Mouse (Mus musculus): ENCODE results near the gene Dnase1l3. TPM values are rescaled to one million over a fixed set of nuclear protein-coding genes. Genes with fewer than 3 reads are reported as not detected.

Gene Dnase1l3
- total RNA-seq, 1 experiment from 2014 or later: 2.6 TPM

GRCm38 (mm10) chr14:7975177-7975576 lies 19.2 kb downstream of the Dnase1l3 start:
- DNase-seq: no peak

- no peak for DNase-seq
These were observed 19.7 kb downstream of the Dnase1l3 start for GRCm38 (mm10) chr14:7974643-7975042.

DNA sequence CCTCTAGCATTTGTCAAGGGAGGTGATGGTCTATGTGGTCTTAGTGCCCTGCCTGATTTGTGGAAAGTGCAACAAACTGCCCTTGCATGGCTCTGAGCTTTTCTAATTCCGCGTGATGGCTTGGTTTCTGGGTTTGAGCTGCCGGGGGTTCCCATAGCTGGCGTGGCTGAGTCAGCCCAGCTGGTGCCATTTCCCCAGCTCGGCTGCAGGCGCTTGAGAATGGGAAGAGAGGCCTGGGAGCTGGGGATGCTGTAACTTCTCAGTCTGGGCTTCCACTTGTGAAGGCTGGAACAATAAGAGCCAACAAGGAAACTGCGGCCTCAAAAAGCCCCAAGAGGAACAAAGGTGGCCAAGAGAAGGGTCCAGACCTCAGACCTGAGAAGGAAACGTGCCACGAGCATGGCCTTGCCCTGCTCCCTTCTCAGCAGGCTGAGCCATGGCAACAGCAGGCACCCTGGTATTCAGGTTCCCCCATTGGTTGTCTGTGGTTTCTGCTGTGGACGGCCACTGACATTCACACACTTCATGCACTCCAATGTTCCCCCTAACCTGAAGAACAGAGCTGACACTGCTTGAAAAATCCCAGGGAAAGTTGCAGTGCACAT lies 22.4 kb downstream of the Dnase1l3 start:
- peak; percentile 1 for DNase-seq

GRCm38 (mm10) chr14:7964219-7964889 lies 30.0 kb downstream of the Dnase1l3 start:
- peak; percentile 78 for DNase-seq

- peak; percentile 1 for DNase-seq
These were observed 31.2 kb downstream of the Dnase1l3 start for GRCm38 (mm10) chr14:7963160-7963559.

DNA sequence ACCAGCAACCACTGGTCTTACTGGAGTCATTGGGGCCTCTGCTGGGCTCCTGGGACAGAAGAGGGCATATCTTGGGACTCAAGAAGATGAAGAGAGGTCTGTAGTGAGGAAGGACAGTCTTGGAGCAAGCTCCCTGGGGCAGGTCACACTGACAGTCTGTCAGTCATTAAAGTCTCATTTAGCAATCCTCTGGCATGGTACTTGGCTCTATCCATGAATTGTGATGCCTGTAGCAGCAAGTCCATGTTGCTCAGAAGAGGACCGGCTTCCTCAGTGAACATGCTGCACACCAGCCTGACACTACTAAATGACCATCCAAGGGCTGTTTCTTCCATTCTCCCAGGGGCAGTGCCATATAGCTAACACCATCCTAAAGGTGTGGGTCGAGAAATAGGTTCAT lies 31.7 kb downstream of the Dnase1l3 start:
- DNase-seq: peak; percentile 1

DNA sequence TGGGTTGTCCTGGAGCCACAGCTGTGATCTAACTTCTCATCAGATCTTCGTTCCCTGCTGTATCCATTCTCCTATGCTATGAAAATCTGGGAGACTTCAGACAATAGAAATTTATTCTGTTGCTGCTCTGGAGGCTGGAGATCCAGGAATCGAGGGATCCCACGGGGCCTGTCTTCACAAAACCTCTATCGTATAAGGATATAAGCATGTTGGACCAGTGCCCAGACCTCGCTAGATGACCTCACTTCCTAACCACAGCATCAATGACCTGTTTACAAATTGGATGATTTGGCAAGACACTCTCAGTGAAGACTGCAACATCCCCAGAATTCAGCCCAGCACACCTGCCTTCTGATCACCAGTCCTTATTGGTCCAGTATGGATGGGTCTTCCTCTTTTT lies 32.7 kb downstream of the Dnase1l3 start:
- peak; percentile 43 for DNase-seq

- DNase-seq: peak; percentile 30
These were observed 33.8 kb downstream of the Dnase1l3 start for GRCm38 (mm10) chr14:7960616-7961015.

GRCm38 (mm10) chr14:7957049-7957448 lies 37.3 kb downstream of the Dnase1l3 start, which contains the start of gene Gm45521:
Gene Gm45521 (plus strand): TSS chr14:7957288.
- no peak for DNase-seq

- no peak for DNase-seq
These were observed 37.9 kb downstream of the Dnase1l3 start for GRCm38 (mm10) chr14:7956427-7956826.

DNA sequence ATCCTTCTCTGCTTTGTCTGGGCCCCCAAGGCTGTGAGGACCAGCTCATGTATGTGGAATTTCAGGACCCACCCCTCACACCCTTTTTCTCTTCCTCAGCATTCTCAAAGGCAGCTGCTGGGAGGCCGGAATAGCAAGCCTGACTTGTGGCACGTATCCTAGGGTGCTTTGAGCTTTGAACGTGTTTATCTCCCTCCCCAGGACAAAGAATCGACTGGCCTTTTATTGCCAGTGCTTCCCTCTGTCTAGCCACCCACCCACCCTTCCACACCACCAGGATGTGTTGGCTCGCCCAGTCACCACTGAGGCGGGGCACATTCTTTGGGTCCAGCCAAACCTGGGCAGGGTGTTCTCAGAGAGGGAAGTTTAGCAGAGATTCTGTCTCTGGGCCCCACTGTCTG lies 40.3 kb downstream of the Dnase1l3 start:
- no peak for DNase-seq

- DNase-seq: peak; percentile 57
These were observed 41.6 kb downstream of the Dnase1l3 start for GRCm38 (mm10) chr14:7952610-7953254.

DNA sequence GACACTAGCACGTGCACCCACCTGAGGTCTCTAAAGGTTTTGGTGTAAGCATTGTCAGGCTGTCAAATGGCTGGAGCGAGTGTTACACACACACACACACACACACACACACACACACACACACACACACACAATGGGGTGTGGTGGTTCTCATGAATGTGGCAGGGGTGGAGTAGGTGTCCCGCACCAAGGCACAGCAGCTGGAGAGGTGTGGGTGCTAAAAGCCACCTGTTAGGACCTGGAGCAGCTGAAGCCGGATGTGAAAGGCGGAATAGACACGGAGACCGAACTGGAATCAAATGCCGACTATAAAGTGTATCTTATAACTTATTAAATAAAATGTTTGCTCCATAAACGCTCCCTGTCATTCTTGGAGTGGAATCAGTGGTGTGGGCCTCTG lies 43.1 kb downstream of the Dnase1l3 start:
- no peak for DNase-seq

- DNase-seq: no peak
These were observed 49.1 kb downstream of the Dnase1l3 start for GRCm38 (mm10) chr14:7945261-7945660.

- peak; percentile 27 for DNase-seq
These were observed 49.9 kb downstream of the Dnase1l3 start for GRCm38 (mm10) chr14:7944349-7945039.

GRCm38 (mm10) chr14:7943801-7944135 lies 50.6 kb downstream of the Dnase1l3 start:
- peak; percentile 48 for DNase-seq

- peak; percentile 76 for DNase-seq
These were observed 51.1 kb downstream of the Dnase1l3 start for GRCm38 (mm10) chr14:7943101-7943800.

DNA sequence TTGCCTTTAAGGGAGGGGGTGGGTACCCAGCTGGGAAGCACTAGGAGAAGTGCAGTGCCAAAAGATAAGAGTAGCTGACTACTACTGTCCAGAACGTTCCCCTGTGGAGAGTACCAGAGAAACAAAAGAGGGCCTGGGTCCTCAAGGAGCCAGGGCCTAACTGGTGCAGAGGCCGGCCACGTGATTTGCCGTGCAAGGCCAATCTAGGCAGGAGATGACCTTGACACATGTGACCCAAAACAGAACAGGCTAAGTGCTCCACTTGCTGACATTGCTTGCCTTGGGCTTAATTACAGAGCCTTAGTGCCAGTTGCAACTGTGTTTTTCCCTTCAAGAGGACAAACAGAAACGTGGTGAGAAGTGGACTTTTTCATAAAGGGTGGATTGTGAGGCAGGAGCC lies 53.0 kb downstream of the Dnase1l3 start:
- DNase-seq: no peak

- DNase-seq: no peak
These were observed 55.3 kb downstream of the Dnase1l3 start for GRCm38 (mm10) chr14:7938809-7939784.

- DNase-seq: no peak
These were observed 57.2 kb downstream of the Dnase1l3 start for GRCm38 (mm10) chr14:7937052-7937630.

- no peak for DNase-seq
These were observed 60.2 kb downstream of the Dnase1l3 start for GRCm38 (mm10) chr14:7934166-7934565.
